Mouse (Mus musculus) liver, embryonic 12.5 days (tissue): ENCODE measurements around the gene Blnk. TPM values are rescaled to one million over a fixed set of nuclear protein-coding genes. Genes with fewer than 3 reads are reported as not detected.

Experiments
- ATAC-seq: fragments of 200-750 bp; cut with Nextera tagmentation; 2 replicates; pipeline ENCODE4 v1.8.0; 2017; ENCODE audit warnings: moderate number of reproducible peaks, mild to moderate bottlenecking, moderate library complexity
- H3K27ac ChIP-seq: fragments of 300-500 bp; sonication (generic); 2 replicates; pipeline ENCODE4 v1.5.1; 2016; ENCODE audit warnings: mild to moderate bottlenecking
- H3K27me3 ChIP-seq: fragments of 300-500 bp; sonication (generic); replicated peaks from 2 replicates; pipeline ENCODE4 v1.6.1; 2016; ENCODE audit warnings: mild to moderate bottlenecking, moderate library complexity
- H3K36me3 ChIP-seq: fragments of 300-500 bp; sonication (generic); 2 replicates; pipeline ENCODE4 v1.6.1; 2016; ENCODE audit warnings: mild to moderate bottlenecking, moderate library complexity
- H3K4me1 ChIP-seq: fragments of 300-500 bp; sonication (generic); 2 replicates; pipeline ENCODE4 v1.6.1; 2016
- H3K4me2 ChIP-seq: fragments of 300-500 bp; sonication (generic); 2 replicates; pipeline ENCODE4 v1.6.1; 2016; ENCODE audit warnings: mild to moderate bottlenecking, moderate library complexity
- H3K4me3 ChIP-seq: fragments of 300-500 bp; sonication (generic); 2 replicates; pipeline ENCODE4 v1.5.1; 2016; ENCODE audit warnings: mild to moderate bottlenecking, moderate library complexity
- H3K9ac ChIP-seq: fragments of 300-500 bp; sonication (generic); 2 replicates; pipeline ENCODE4 v1.6.1; 2016; ENCODE audit warnings: mild to moderate bottlenecking, moderate library complexity
- H3K9me3 ChIP-seq: fragments of 300-500 bp; sonication (generic); replicated peaks from 2 replicates; pipeline ENCODE4 v1.6.1; 2016; ENCODE audit warnings: mild to moderate bottlenecking, moderate library complexity
- WGBS: fragments of 180-500 bp; shearing (Covaris S2); methylation state at CpG from one replicate; pipeline ENCODE4 v1.1.7; 2016; ENCODE audit not compliant: insufficient replicate concordance; 5-methylcytosine and 5-hydroxymethylcytosine counted together
- polyA plus RNA-seq: library from polyadenylated mRNA; unstranded; fragments of >200 nt; fragmentation: Nextera tagmentation; extraction: Ambion mirVana; gene quantifications from 2 replicates; pipeline ENCODE4 v1.2.1, GENCODE M21; 2016

Blnk gene
- polyA plus RNA-seq, 1 experiment from 2014 or later, result 0.45 TPM

DNA sequence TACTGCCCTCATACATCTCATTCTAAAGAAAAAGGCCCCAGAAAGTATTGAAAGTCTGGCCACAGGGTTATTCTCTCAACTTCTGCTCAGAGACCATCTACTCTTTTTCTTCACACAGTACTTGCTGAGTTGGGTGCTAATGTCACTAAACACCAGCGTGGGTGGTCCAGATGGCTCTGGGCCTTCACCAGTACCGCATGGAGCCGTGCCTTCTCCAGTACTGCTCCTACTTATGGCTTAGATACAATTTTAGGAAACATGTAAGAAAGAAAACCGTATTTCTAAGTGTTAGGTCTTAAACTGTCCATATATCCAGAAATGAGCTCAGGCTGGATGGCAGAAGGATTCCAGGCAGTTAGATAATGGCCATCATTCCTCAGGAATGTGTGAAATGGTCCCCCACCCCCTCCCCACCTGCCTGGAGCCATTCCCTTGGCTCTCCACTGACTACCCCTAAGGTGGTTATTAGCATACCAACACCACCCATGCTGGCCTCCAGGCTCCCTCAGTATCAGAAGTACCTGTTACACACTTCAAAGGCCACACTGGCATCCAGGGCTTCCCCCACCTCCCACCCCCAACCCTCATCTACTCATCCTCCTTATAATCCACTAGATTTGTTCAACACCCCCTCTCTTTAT, 47.3 kb downstream of the Blnk start:
- H3K27ac ChIP-seq, result no peak overlapping the region
- ATAC-seq, result no peak
- no peak overlapping the region for H3K4me2 ChIP-seq
- H3K27me3 ChIP-seq, result no peaks in the 10 kb centered on the region
- H3K4me1 ChIP-seq, result peaks cover 5% of the 10 kb centered on the region; the same call in 1 of the 2 replicates
- WGBS, result 70% methylated on average over 4 of the region's 4 CpGs
- H3K9me3 ChIP-seq, result no peaks in the 10 kb centered on the region
- H3K9ac ChIP-seq, result no peak overlapping the region
- H3K4me3 ChIP-seq, result no peak overlapping the region
- H3K36me3 ChIP-seq, result no peaks in the 10 kb centered on the region

DNA sequence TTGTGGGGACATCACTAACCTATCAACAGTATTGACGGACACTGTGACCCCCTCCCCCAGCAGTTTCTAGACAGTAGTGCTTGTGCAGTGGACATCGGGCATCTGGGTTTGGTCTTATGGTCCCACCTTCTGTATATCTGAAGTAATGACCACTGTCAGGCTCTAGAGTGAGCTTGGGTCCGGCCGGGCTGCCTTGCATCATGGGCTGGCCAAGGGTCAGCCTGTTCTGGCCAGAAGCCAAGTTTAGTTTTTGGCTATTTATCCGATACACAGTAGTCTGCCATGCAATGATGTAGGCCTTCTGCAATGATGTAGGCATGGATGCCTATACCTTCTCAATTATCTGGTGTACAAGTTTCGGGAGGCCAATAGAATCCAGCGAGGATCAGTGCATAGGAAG, 50.8 kb downstream of the Blnk start:
- Histone ChIP-seq H3K36me3 (no peaks in the 10 kb centered on the region), H3K4me2 (no peak overlapping the region), H3K4me3 (no peak overlapping the region), H3K9me3 (no peaks in the 10 kb centered on the region), H3K27me3 (no peaks in the 10 kb centered on the region), H3K9ac (no peak overlapping the region), H3K4me1 (peaks cover 6% of the 10 kb centered on the region; the same call in 1 of the 2 replicates), H3K27ac (no peak overlapping the region)
- WGBS, result 79% methylated on average over 7 of the region's 7 CpGs
- ATAC-seq, result no peak

DNA sequence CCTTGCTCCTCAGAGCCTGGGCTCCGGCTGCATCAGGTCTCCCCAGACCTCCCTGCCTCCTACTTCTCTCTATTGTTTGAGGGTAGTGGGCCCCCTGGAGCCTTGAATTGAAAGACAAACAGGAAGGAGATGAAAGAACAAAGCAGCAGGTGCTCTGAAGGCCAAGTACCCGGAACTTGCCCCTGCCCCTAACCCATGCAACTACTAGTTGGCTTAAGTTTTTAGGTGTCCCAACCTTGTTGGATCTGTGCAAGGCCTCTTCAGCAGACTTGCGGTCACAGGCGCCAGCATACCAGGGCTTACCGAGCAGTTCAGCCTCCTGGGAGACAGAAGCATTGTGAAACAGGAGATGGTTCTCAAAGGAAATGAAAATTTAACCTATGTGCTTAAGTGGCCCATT, 58.3 kb downstream of the Blnk start:
- no peak for ATAC-seq
- Histone ChIP-seq H3K4me3 (no peak overlapping the region), H3K4me2 (no peak overlapping the region), H3K27me3 (no peaks in the 10 kb centered on the region), H3K9me3 (no peaks in the 10 kb centered on the region), H3K36me3 (no peaks in the 10 kb centered on the region), H3K4me1 (no peaks in the 10 kb centered on the region), H3K9ac (no peak overlapping the region), H3K27ac (no peak overlapping the region)
- 48% methylated on average over 5 of the region's 5 CpGs for WGBS

DNA sequence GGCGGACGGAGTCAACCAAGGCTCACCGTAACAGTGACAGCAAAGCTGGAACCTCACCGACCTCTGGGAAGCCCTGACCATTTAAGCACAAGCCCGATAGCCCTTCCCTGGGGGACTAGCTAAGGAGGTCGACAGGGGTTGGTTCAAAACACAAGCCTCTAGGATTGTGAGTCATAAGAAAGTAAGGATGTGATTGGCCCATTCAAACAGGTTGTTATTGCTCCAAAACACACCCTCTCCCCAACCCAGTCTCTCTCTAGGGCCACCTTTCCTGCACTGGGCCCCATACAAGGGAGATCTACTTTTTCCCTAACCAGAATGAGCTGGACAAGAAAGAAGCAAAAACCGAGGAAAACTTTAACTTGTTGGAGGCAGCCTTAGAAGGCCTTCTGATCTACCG, 59.0 kb downstream of the Blnk start:
- no peaks in the 10 kb centered on the region; the same call in 1 of the 2 replicates for H3K27me3 ChIP-seq
- no peak for ATAC-seq
- no peaks in the 10 kb centered on the region for H3K36me3 ChIP-seq
- no peaks in the 10 kb centered on the region for H3K4me1 ChIP-seq
- H3K27ac ChIP-seq, result no peak overlapping the region
- no peak overlapping the region for H3K9ac ChIP-seq
- WGBS, result 47% methylated on average over 8 of the region's 8 CpGs
- H3K4me3 ChIP-seq, result no peak overlapping the region
- no peak overlapping the region for H3K4me2 ChIP-seq
- H3K9me3 ChIP-seq, result no peaks in the 10 kb centered on the region

DNA sequence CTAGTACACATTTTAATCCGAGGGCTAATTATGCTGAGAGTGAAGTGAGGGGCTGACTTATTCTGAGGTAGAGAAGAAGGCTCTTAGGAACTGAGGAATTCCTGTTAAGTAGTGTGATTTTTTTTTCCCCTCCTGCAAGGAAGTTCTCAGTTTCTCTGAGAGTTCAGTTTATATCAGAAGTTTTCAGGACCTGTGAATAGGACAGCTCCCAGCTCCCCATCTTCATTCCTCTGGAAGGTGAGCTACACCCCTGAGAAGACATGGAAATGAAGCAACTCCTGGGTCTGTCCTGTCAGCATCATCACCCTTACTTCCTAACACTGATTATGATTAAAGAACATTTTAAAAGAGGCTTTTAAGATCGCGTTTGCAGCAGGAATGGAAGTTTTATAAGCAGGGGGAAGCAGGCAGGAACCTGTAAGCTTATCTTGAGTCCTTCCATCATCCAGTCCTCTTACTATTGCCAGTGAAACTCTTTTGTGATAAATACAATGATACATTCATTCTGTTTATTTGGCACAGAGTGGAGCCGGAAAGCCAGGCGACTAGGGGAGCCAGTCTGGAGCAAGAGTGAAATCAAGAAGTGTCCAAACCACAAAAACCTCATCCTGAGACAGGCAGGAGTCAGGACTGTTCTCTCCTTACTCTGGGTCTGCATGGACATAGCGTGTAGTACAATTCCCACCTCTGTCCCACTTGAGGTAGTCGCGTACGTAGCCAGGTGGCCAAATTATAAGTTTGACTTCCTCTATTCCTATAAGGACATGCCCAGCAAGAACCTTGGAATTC, 62.6 kb downstream of the Blnk start:
- Histone ChIP-seq H3K9ac (no peak overlapping the region), H3K27me3 (no peaks in the 10 kb centered on the region; the same call in 1 of the 2 replicates), H3K4me3 (no peak overlapping the region), H3K36me3 (no peaks in the 10 kb centered on the region), H3K27ac (no peak overlapping the region), H3K9me3 (no peaks in the 10 kb centered on the region), H3K4me2 (no peak overlapping the region), H3K4me1 (no peaks in the 10 kb centered on the region)
- no peak for ATAC-seq
- 49% methylated on average over 9 of the region's 9 CpGs for WGBS

DNA sequence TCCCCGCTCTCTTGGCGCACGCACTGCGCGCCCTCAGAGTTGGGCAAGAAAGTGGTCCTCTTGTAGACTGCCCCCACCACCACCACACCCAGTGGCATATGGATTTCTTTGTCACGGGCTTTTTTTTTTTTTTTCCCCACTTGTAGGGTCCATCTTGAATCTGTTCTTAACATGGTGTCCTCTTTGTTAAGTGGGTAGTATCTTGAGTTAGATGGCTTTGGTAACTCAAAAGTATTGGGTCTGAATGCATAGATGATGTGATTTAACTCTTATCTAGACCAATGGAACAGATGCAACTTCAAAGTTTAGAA, 99.0 kb downstream of the Blnk start:
- peaks cover 6% of the 10 kb centered on the region for H3K36me3 ChIP-seq
- peaks cover 6% of the 10 kb centered on the region; the same call in 1 of the 2 replicates for H3K9me3 ChIP-seq
- H3K27ac ChIP-seq, result peak overlapping the region; percentile 84; the same call in 1 of the 2 replicates
- peak overlapping the region; percentile 77 for H3K4me2 ChIP-seq
- ATAC-seq, result no peak
- peaks cover 15% of the 10 kb centered on the region for H3K4me1 ChIP-seq
- peak overlapping the region; percentile 79 for H3K9ac ChIP-seq
- H3K27me3 ChIP-seq, result peaks cover 21% of the 10 kb centered on the region
- peak overlapping the region; percentile 83 for H3K4me3 ChIP-seq
- 4% methylated on average over 6 of the region's 6 CpGs for WGBS

DNA sequence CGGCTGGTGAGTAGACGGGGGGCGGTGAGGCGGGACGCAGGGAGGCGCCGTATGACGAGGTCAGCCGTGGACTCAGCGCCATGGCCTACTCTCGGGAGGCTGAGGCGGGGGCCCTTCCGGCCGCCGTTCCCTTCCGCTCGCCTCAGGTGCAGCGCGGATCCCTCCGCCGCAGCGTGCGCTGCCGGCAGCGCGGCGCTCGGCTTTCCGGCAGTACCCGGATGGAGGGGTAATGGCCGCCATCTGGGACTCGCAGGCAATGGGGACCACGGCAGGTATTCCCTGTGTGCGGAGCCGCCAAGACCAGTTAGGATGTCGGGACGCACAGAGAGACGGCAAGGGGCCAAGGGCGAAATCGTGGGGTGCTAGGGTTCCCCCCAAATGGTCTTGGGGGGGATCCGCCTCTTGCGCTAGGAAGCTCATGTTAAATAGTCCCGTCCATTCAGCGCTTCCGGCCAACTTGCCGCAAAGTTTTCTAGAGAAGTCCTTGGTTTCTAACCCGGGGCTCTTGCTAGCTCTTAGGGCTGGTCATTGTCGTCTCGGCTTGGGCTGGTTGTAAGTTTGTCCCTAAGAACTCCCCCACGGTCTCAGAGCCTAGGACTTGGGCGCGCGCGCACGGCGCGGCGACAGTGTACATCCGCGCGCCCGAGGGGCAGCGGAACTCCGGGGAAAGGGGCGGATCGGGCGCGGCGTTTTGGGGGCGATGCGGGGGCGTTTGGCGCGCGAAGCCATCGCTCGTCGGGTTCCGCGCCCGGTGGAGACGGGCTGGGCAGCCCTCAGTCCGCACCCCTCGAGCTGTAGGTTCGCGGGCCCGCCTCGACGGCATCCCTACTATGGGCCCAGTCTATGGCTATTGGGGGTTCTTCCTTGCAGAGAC, 99.6 kb downstream of the Blnk start, which contains the start of gene Zfp518a:
TSS of gene Zfp518a (plus strand) at position 187 of the 874 bp plus-strand sequence.
- Histone ChIP-seq H3K4me3 (peak within 1 kb of the TSS; percentile 83), H3K9me3 (peaks cover 6% of the 10 kb centered on the region; the same call in 1 of the 2 replicates), H3K4me1 (peaks cover 15% of the 10 kb centered on the region), H3K27me3 (peaks cover 25% of the 10 kb centered on the region), H3K36me3 (peaks cover 6% of the 10 kb centered on the region), H3K9ac (peak within 1 kb of the TSS; percentile 79), H3K4me2 (peak within 1 kb of the TSS; percentile 77), H3K27ac (peak within 1 kb of the TSS; percentile 84)
- WGBS, result under 1% methylated on average over 86 of the region's 89 CpGs
- peak; percentile 91 for ATAC-seq

DNA sequence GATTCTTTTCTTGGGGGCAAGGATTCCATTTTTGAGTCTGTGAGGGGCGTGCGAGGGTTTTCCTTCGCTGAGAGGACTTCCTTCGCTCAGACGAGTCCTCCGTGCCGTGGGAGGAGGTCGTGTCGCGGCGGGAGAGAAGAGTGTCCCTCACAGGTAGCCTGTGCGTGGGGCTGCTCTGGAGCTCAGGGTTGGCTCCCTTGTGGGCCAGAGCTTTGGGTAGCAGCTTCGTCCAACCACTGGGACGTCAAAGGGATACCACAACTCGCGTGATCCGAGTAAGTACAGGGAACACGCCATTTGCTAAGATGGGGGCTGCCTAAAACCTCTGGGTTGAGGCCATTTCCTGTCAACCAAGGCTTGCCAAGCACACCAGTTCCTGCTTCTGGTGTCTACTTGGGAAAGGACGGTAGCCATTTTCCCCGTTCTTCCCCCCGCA, 100.2 kb downstream of the Blnk start:
- H3K4me2 ChIP-seq, result peak overlapping the region; percentile 77
- peak overlapping the region; percentile 79 for H3K9ac ChIP-seq
- ATAC-seq, result peak; percentile 38; the same call in 1 of the 2 replicates
- peak overlapping the region; percentile 83 for H3K4me3 ChIP-seq
- peaks cover 6% of the 10 kb centered on the region for H3K36me3 ChIP-seq
- peaks cover 15% of the 10 kb centered on the region for H3K4me1 ChIP-seq
- H3K27ac ChIP-seq, result peak overlapping the region; percentile 84
- H3K27me3 ChIP-seq, result peaks cover 29% of the 10 kb centered on the region
- WGBS, result 47% methylated on average over 21 of the region's 21 CpGs
- peaks cover 6% of the 10 kb centered on the region; the same call in 1 of the 2 replicates for H3K9me3 ChIP-seq

DNA sequence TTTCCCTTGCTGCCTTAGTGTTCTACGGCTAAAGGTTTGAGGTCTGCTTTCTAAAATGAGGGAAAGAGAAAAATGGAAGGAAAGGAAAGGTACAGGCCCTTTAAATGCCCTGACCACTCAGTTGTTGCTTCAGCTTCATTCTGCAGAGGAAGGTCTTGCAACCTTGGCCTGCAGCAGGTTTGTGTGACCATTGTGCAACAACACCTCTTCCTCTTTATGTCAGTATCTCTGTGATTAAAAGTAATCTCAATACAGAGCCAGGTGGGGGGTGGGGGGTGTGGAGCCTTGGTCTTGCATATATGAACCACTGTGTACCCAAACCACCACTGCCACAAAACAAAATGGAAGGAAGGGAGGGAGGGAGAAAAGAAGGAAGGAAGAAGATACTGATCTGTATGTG, 105.4 kb downstream of the Blnk start:
- no peak overlapping the region for H3K4me2 ChIP-seq
- H3K36me3 ChIP-seq, result no peaks in the 10 kb centered on the region
- no peak overlapping the region for H3K4me3 ChIP-seq
- H3K9ac ChIP-seq, result no peak overlapping the region
- peaks cover 1% of the 10 kb centered on the region; the same call in 1 of the 2 replicates for H3K4me1 ChIP-seq
- H3K27me3 ChIP-seq, result peaks cover 58% of the 10 kb centered on the region
- no peak overlapping the region for H3K27ac ChIP-seq
- peaks cover 4% of the 10 kb centered on the region; the same call in 1 of the 2 replicates for H3K9me3 ChIP-seq
- no peak for ATAC-seq
- WGBS, result 65% methylated on average over 1 of the region's 1 CpGs

DNA sequence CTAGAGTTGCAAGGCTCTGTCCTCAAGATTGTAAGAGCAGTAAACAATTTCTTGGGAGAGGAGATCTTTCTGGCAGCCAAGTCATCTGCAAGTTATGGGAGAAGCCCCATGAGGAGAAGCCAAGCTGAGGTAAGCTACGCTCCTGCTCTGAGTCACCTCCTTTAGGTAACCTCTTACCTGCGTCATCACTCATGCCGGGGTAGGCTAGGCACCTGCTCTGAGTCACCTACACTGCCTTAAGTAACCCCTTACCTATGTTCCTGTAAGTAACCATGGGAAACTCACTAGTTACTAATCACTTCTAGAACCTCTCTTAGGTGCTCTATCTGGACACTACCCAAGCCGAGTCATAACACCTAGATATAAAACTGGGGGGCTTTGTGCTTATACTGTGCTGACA, 112.6 kb downstream of the Blnk start:
- no peak for ATAC-seq
- H3K27ac ChIP-seq, result no peak overlapping the region
- no peak overlapping the region for H3K4me2 ChIP-seq
- no peaks in the 10 kb centered on the region for H3K36me3 ChIP-seq
- WGBS, result 74% methylated on average over 4 of the region's 4 CpGs
- H3K4me3 ChIP-seq, result no peak overlapping the region
- peaks cover 63% of the 10 kb centered on the region for H3K27me3 ChIP-seq
- no peak overlapping the region for H3K9ac ChIP-seq
- H3K9me3 ChIP-seq, result no peaks in the 10 kb centered on the region
- no peaks in the 10 kb centered on the region for H3K4me1 ChIP-seq
